Mouse (Mus musculus) lung, postnatal 0 days (tissue): ENCODE results near the gene Nr3c2.

Experiments used
- CTCF ChIP-seq: IDR thresholded peaks from 2 replicates; pipeline ENCODE4 v1.5.1; 2016; ENCODE audit warnings: antibody characterized with exemption, mild to moderate bottlenecking
- EP300 ChIP-seq: IDR thresholded peaks from 2 replicates; pipeline ENCODE4 v1.6.1; 2016; ENCODE audit warnings: antibody characterized with exemption, mild to moderate bottlenecking, control low read depth

GRCm38 (mm10) chr8:77187748-77188147 lies 288.5 kb downstream of the Nr3c2 start:
- TF ChIP-seq CTCF: no peak
- no peak for TF ChIP-seq EP300
